Mouse (Mus musculus): ENCODE results near the gene Cerk.
"Not testable (repeated sequence)": the region's sequence is repeated elsewhere in the genome, so short reads cannot be mapped to it uniquely, and the experiment has no call there.

The Cerk gene

DNA sequence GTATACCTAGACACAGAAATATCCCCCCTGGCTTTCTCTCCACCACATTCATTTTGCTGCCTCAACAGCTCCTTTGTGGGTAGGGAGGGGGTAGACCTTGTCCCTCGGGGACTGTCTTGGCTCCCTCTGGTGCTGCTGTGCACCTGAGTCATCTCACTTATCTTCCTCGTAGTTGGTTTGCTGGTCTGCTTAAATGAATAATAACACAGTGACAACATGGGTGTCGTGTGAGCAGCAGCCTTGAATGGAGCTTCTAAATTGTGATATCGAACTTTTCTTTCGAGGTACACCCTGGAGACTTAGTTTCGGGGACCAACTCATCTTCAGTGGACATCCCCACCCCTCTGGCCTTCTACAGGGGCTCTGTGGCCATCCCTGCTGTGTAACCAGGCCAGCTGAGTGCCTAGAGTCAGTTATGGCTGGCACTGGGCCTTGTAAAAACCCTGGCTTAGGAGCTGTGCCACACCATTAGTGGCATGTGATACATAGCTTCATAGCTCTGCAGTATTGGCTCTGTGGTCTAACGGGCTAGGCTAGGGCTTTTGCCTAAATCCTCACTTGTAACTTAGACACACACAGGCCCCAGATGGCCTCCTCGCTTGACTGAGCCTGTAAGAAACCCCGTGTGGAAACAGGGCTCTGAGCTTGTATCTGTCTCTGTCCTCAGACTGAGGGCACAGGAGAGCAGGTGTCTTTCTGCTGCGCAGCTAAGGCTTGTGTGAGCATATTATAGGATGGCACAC lies 75.4 kb downstream of the Cerk start:
- DNase-seq, result no peak

DNA sequence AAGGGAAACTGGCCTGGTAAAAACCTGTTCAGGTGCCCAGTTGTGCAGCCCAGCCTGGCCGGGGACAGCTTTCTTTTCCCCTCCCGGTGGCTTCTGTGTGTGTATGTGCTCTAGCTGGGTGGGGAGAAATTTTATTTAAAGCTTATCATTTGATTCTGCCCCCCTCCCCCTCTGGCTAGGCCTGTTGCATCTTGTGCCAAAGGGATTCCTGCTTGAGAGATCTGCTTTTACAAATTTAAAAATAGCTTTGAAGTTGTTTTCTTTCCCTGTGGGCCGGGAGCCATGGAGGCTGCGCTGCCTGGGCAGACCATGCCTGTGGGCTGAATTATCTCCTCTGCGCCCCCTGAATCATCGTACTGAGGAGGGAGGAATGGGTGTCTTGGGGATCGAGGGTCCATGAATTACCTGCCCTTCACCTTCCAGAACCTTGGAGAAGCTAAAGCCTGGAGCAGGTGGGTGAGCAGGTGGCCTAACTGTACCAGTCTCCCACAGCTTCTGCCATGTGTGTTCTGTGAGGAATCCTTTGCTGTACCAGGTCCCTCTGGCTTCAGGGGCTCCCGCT lies 76.2 kb downstream of the Cerk start:
- DNase-seq, result no peak

DNA sequence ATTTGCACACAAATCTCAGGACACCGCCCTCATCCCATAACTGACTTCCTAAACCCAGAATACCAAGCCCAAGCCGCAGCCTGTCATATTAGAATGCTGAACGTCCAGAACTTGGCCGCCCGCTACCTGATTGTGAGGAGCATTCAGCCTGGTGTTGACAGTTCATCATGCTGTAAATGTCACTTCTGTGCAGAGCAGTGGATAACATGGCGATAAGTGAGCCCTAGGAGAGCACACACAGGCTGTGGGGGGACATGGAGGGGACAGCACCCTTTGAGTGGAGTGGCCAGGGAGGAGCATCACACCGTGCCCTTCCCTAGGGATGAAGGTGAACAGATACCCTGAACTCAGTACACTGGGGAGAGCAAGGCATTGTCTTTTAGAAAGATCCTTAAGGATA lies 76.7 kb downstream of the Cerk start:
- no peak for DNase-seq

- DNase-seq, result no peak
Observed at GRCm38 (mm10) chr15:86107831-86108471, 78.0 kb downstream of the Cerk start.

GRCm38 (mm10) chr15:86105751-86106150 lies 80.2 kb downstream of the Cerk start:
- no peak for DNase-seq

DNA sequence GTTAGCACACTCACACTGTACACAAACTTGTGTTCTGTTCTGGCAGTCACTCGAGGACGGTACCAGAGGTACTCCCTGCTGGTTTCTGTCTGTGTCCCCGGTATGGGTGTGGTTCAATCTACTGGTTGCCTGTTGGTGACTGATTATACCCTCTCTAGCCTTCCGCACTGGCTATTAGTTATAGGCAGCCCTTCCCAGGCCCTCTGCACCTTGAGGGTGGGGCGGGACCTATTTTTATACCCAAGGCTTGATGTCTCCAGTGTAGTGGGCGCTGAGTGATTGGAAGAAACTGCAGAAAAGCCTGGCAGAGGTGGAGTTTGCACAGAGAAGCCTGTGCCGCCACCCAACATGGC lies 80.6 kb downstream of the Cerk start:
- DNase-seq, result no peak

DNA sequence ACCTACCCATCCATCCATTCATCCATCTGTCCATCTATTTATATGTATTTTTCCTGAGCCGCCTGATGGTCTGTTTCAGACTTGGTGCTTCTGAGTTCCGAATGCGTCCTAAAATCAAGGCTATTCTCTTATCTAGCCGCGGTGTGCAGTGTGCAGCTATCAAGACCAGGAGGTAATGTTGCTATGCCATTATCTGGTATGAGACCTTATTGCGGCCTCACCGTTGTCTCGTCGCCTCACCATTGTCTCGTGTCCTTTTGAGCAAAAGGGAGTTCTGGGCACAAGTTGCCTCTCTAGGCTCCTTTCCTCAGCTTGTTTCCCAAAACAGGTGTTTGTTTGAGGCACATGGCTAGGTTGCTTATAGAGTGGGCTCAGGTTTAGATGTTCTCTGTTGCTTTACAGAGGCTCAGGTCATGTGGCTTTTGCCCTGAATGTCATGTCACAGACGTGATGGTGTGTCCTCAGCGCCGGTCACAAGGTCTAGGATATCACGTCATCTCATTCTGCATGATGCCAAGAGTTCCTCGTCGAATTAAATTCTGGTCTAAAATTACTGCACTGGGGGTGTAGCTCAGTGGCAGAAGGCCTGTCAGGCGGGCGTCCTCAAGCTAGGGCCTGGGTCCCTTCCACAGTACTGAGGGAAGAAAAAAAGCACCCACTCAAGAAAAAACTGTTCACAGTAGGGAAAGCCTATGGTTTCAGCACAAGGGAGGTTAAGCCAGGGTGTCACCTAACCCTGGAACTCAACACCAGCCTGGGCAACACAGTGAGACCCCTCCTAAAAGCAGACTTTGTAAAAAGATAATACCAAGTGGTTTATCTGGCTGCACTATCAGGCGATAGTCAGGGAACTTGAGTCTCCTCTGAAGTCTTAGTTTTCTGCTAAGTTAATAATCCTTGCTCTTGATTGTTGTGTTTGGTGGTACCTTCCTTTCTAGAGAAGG lies 81.3 kb downstream of the Cerk start:
- no peak for DNase-seq

DNA sequence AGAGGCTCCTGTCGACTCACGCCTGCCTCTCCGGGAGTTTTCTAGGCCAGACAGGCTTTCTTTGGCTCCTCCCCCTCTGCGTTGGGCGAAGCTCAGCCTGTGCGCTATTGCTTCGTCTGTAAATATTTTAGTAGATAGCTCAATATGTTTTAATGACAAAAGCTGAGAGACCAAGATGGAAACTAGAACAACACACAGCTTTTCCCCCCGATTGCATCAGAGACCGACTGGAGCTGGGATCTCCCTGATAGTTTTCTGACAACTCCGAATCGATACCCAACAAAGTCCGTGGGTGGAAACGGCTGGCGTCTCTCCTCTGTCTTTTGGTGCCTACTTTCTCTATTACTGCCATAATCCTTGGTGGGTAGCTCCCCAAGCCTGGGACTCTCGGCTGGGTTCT lies 83.6 kb downstream of the Cerk start:
- no peak for DNase-seq

DNA sequence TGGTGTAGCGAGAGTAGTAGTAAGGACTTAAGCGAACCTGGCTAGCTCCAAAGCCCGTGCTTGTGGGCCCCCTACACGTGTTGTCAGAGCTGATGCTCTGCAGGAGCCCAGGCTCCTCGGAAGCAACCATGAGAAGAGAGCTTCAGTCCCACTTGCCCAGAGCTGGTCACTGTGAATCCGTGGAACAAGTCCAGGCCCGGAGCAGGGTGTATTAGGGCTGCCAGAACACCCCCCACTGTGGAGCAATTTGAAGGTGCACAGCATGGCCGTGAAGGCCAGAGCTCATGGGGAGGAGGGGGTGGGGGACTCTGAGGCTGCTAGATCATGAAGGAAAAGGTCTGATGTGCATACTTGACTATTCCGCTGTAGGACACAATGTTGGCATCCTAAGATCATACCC lies 84.4 kb downstream of the Cerk start:
- DNase-seq, result no peak

- no peak for DNase-seq
Observed at GRCm38 (mm10) chr15:86097871-86098270, 88.1 kb downstream of the Cerk start.

DNA sequence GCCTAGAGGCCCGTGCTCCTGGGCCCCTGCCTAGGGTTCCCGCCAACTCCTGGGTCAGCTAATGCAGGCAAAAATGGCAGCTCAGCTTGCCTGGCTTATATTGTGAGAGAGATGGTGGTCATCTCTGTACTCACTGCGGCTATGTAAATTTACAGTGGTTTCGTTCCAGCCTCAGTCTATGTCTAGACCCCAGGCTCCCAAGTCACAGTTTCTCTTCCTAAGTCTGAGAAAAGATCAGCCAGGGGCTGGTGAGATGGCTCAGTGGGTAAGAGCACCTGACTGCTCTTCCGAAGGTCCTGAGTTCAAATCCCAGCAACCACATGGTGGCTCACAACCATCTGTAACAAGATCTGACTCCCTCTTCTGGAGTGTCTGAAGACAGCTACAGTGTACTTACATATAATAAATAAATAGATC lies 89.3 kb downstream of the Cerk start:
- DNase-seq, result not testable (repeated sequence)

DNA sequence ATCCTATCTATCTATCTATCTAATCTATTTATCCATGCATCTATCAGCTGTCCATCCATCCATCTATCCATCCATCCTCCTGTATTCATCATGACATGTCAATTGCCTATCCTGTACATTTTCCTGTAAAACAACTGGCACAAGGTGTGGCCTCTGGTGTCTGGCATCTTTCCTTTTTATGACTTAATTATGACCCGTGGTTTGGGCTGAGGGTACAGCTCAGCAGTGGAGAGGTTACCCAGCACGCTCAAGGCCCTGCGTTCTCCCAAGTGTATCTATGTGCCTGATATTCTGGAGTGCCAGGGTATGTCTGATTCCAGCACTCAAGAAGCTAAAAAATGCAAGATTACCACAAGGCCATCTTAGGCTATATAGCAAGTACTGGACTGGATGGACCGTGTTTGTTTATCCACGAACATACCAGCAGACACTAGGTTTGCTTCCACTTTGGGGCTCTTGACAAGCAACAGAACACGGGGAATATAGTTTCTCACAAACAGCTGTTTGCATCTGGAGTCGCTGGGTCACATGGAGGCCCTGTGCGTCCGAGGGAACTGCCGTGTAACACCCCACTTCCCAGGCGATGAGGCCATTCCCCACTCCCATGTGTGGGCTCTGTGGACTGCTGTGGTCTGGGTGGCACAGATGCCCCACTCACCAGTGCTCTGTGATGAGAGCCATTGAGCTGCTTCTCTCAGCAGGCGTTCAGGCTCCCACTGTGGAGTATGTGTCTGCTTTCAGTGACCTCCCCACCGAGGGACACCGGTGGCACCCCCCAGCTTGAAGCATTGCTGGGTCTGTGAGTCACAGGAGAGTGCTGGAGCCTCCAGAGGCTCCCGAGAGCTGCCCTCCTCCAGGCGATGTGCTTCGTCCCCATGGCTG lies 90.0 kb downstream of the Cerk start:
- DNase-seq, result no peak

GRCm38 (mm10) chr15:86094324-86095121 lies 91.4 kb downstream of the Cerk start:
- peak; percentile 35 to 43 for DNase-seq

DNA sequence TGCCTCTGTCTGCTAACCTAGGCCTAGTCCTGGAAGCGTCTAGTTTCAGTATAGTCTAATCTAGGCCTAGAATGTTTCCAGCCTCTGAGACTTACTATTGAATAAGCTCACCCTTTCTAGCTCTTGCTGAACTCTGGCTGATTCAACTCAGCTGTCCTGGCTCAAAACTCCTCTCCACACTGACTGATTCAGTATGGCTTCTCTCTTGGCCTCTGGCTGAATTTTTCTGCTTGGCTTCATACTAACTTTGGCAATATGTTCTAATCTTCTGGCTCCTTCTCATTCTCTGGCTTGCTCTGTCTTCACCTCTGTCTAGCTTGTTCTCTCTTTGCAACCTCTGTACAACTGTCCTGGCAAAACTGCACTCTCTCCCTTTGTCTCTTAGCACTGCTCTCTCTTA lies 92.7 kb downstream of the Cerk start:
- DNase-seq, result no peak

DNA sequence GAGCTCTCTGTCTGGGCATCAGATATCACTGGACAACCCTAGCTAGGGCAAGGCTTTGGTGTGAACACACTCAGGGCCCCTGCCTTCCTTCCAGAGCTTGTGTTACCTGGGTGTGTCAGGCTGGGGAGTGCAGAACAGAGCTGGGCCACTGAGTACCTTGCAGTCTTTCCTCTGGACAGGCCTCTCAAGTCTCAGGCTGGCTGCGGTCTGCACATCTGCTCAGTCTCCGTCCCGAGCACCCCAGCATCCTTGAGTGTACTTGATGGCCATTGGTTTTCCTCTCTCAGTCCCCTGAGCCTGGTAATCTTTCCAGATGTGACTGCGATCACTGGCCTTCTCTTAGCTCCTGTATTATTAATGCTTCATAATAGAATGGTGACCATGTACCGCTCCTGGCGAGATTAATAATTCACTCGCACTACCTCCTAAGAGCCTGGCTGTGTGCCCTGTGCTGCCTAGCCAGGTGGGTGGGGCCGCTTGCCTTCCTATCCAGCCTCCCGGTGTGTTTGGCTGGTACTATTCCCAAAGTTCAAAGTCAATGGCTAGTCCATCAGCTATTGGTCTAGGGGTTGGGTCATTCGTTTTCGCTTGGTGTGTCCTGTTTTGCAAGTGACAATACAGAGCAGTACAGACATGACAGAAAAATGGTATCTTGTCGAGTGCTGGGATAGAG lies 93.8 kb downstream of the Cerk start:
- DNase-seq, result no peak

- no peak for DNase-seq
Observed at GRCm38 (mm10) chr15:86091201-86091997, 94.5 kb downstream of the Cerk start.

DNA sequence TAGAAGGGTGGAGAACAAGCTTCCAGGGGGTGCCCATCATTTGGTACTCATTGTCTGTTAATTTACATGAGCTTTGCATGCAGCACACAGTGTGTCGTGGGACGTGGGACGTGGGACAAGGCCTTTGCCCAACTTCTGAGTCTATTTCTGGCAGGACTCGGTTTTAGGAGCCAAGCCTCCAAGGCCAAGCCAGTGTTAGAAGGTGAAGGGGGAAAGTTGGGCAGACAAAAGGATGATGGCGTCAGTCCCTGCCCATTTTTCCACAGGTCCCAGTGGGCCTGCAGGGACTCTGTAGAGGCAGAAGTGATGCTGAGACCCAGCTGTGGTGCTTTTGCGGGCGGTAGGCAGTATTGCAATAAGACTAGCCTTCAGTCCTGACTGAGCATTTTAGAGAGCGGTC lies 95.4 kb downstream of the Cerk start:
- no peak for DNase-seq

DNA sequence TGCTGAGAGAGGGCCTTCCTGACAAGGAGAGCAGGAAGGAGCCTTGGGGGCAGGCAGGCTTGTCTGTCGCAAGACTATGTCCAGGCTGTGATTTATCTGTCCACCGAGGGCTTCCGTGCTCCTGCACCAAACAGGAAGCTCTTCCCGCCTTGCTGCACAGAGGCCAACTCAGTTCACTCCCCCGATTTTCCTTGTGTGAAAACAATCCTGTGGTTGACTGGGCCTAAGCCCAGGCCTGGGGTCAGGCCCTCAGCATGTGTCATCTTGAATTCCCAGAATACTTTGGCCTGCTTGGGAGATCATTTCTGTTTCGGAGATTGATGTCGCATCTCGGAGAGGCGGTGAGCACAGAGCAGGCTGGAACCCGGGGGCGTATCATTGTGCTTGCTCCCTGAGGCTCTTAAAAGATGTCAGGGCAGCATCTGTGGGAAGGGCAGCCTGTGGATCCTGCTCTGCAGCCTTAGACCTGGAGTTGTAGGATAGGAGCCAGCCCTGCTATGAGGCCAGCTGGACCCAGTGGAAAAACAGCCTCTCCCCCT lies 95.9 kb downstream of the Cerk start:
- DNase-seq, result no peak

Data from spleen, adult 18-20 months (tissue).